Mouse (Mus musculus): ENCODE measurements around the gene Btd. TPM values are rescaled to one million over a fixed set of nuclear protein-coding genes. Genes with fewer than 3 reads are reported as not detected.

The Btd gene
- polyA plus RNA-seq, 1 experiment from 2014 or later: 8.8 TPM

DNA sequence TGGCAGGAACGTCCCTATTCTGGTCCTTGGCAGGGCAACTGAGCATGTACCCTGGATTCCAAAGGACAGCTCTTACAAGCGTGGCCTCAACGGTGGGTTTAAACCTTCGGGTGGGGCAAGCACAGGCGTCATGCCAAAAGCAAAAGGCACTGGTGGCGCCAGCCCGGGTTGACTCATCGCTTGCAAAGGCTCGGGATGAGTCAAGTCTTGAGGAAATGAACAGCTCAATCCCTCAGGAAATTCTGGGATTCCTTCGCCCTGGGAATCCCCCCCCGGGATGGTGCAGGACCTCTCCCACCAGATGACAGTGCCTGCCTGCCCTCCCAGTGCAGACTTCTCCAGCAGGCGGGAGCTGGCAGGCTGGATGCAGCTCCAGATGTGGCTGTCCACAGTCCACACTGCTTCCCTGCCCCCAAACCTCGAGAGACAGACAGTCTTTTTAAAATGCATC lies 28.4 kb downstream of the Btd start:
- no peaks in the 10 kb centered on the region for H3K27me3 ChIP-seq (replicated peaks)
- peak overlapping the region; percentile 3; the same call in 1 of the 2 replicates for H3K4me2 ChIP-seq
- no peak for ATAC-seq
- H3K4me3 ChIP-seq: no peak overlapping the region
- WGBS (ENCODE audit: insufficient replicate concordance): 33% methylated on average over 13 of the region's 13 CpGs
- H3K4me1 ChIP-seq: peaks cover 28% of the 10 kb centered on the region
- H3K27ac ChIP-seq: peak overlapping the region; percentile 59
- peaks cover 13% of the 10 kb centered on the region for H3K36me3 ChIP-seq
- no peak overlapping the region for H3K9ac ChIP-seq
- H3K9me3 ChIP-seq (replicated peaks): no peaks in the 10 kb centered on the region

DNA sequence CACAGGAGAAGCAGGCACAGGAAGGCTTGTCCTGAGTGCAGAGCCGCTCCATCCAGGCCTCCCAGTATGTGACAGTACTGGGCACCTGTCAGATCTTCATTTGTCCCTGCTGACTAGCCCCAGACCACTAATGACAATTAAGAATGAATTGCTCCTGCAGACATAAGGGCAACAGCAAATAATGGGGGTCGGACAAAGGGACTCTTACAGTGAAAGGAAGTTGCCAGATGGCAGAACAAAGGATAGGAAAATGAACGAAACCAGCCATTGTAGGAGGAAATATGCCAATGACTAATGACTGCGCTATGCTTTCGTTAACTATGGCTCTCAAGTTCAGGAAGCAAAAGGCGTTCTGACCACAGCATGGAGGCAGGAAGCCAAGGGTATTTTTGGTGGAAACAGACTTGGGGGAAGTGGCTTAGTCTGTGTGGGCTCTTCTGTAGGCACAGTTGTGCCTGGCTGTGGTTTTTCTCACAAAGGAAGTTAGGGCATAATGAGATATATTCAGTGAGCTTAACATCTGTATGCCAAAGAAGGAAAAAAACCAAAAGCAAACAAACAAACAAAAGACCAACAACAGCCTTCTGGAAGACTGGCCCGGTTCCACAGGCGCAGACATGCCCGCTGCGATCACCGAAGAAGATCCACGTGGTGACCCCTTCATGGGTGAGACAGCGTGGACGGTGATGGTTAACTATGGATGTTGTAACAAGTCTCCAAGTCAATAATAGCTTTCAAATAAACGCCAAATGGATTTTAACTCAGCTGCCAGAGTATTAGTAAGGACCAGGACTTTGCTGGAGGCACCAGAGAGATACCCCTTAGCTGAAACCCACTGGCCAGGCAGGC lies 29.0 kb downstream of the Btd start:
- peak overlapping the region; percentile 59 for H3K27ac ChIP-seq
- 40% methylated on average over 15 of the region's 15 CpGs for WGBS (ENCODE audit: insufficient replicate concordance)
- H3K4me2 ChIP-seq: peak overlapping the region; percentile 3; the same call in 1 of the 2 replicates

DNA sequence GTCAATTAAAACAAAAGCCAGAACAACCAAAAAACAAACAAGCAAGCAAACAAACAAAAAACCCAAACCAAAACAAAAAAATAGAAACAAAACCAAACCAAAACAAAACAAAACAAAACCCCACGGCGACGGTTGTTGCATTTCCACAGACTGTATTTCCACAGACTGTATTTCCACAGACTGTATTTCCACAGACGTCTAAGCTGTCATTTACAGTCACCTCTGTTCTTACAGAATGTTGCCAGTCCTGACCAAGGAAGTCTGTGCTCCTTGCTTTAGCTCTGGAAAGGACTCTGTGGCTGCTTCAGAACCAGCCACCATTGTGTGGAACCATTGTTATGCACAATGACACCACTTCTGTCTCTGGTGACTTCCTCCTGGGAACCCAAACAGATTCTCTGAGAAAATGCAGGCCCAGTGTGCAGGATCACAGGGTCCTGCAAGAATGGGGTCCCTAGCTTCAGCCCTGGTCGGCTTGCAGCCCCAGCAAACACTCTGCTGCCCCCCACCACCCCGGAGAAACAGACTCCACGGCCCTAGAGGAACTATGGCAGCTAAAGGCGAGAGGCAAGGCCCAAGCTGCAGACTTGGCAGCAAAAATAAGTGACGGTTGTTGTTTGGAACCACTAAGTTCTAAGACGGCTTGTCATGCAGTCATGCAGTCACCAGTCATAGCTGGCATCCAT lies 30.9 kb downstream of the Btd start:
- Histone ChIP-seq H3K27ac (no peak overlapping the region), H3K4me2 (no peak overlapping the region)

More for the DNA sequence above, 29.0 kb downstream of the Btd start:
- H3K36me3 ChIP-seq: peaks cover 13% of the 10 kb centered on the region
- H3K9ac ChIP-seq: no peak overlapping the region
- peaks cover 21% of the 10 kb centered on the region for H3K4me1 ChIP-seq
- ATAC-seq: no peak
- H3K9me3 ChIP-seq (replicated peaks): no peaks in the 10 kb centered on the region
- H3K4me3 ChIP-seq: no peak overlapping the region
- no peaks in the 10 kb centered on the region for H3K27me3 ChIP-seq (replicated peaks)

DNA sequence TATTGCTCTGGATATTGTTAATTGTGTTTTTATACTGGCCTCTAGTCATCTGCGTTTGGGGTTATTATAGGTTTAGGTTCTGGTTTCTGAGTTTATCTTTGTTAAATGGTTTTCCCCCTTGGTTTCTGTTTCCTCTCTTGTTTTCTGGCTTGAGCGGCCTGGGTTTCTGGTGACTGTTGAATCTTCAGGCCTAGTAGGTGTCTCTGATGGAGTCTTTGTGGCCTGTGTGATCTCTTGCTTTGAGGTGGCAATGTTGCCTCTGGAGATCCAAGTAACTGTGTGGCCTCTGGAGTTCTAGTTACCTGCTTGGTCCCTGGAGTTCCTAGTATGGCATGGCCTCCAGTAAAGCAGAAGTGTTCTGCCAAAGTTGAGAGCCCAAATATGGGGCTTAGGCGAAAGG lies 39.8 kb downstream of the Btd start:
- peaks cover 21% of the 10 kb centered on the region for H3K4me1 ChIP-seq
- no peak for ATAC-seq
- 62% methylated on average over 3 of the region's 3 CpGs for WGBS (ENCODE audit: insufficient replicate concordance)

More for the DNA sequence above, 30.9 kb downstream of the Btd start:
- Histone ChIP-seq H3K4me1 (peaks cover 13% of the 10 kb centered on the region; the same call in 1 of the 2 replicates), H3K9ac (no peak overlapping the region), H3K4me3 (no peak overlapping the region), H3K27me3 (replicated peaks) (no peaks in the 10 kb centered on the region), H3K9me3 (replicated peaks) (no peaks in the 10 kb centered on the region), H3K36me3 (peaks cover 9% of the 10 kb centered on the region)
- ATAC-seq: no peak
- 61% methylated on average over 10 of the region's 10 CpGs for WGBS (ENCODE audit: insufficient replicate concordance)

DNA sequence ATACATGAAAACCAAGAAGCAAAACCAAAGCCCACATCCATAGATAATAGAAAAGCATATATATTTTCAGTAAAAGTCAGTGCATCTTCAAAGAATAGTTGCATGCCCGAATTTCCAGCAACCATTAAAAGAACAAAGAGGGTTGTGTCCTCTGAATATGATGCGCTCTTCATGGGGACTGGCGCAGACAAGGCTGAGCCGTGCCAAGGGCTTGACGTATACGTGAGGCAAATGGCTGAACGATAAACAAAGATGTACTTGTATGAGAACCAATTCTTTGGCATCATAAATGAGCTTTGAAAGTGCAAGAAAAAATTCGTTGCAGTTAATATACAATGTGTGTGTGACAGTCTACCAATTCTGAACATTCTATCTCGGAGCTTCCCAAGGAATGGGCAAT lies 40.5 kb downstream of the Btd start:
- Histone ChIP-seq H3K36me3 (no peaks in the 10 kb centered on the region), H3K27me3 (replicated peaks) (no peaks in the 10 kb centered on the region), H3K9me3 (replicated peaks) (no peaks in the 10 kb centered on the region), H3K4me1 (peaks cover 22% of the 10 kb centered on the region), H3K9ac (no peak overlapping the region), H3K27ac (no peak overlapping the region), H3K4me3 (no peak overlapping the region), H3K4me2 (no peak overlapping the region)
- WGBS (ENCODE audit: insufficient replicate concordance): 78% methylated on average over 9 of the region's 9 CpGs
- no peak for ATAC-seq

More for the DNA sequence above, 39.8 kb downstream of the Btd start:
- Histone ChIP-seq H3K9ac (no peak overlapping the region), H3K27ac (no peak overlapping the region), H3K4me3 (no peak overlapping the region), H3K27me3 (replicated peaks) (no peaks in the 10 kb centered on the region), H3K9me3 (replicated peaks) (no peaks in the 10 kb centered on the region), H3K36me3 (no peaks in the 10 kb centered on the region), H3K4me2 (no peak overlapping the region)

DNA sequence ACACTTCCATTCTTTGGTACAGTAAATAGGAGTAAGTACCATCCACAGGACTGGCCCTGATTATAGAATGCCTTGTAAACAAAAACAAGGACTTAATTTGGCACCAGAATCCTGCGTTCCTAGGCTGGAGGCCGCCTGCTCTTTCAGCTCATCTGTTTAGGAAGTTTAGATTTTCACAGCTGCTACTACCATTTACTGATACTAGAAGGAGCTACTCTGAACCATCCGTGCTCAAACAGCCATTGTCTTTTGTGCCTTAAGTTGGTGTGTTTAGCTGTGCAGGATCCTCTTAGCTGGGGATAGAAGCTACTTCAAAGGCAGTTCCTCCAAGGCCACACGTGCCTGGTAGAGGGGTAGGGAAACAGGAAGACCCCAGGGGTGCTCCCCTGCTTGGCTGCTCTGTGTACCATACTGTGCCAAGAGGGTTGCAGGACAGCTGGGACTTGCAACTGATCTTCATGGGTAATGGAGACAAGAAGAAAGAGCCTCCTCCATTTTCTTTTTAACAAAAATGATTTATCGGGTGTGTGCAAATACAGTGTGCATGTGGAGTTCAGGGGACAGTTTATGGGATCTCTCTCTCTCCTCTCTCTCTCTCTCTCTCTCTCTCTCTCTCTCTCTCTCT lies 41.2 kb downstream of the Btd start:
- H3K9ac ChIP-seq: no peak overlapping the region
- H3K4me3 ChIP-seq: no peak overlapping the region
- no peak overlapping the region for H3K27ac ChIP-seq
- ATAC-seq: no peak
- no peaks in the 10 kb centered on the region for H3K9me3 ChIP-seq (replicated peaks)
- H3K36me3 ChIP-seq: no peaks in the 10 kb centered on the region
- WGBS (ENCODE audit: insufficient replicate concordance): 51% methylated on average over 5 of the region's 5 CpGs
- H3K27me3 ChIP-seq (replicated peaks): no peaks in the 10 kb centered on the region
- no peak overlapping the region for H3K4me2 ChIP-seq
- H3K4me1 ChIP-seq: peaks cover 22% of the 10 kb centered on the region

DNA sequence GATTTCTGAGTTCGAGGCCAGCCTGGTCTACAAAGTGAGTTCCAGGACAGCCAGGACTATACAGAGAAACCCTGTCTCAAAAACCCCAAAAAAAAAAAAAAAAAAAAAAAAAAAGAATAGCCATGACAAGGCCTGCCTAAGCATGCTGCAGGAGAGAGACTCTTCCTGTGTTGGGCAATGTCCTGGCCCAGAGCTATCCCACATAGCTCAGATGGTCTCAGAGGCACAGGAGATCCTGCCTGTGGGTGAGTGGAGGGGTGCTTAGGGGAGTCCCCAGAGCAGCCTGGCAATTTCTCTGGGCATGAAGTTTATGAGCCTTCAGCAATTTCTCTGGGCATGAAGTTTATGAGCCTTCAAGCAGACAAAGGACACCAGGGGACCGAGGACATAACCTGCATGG lies 42.8 kb downstream of the Btd start:
- H3K9me3 ChIP-seq (replicated peaks): no peaks in the 10 kb centered on the region
- H3K27ac ChIP-seq: no peak overlapping the region
- H3K4me3 ChIP-seq: no peak overlapping the region
- H3K36me3 ChIP-seq: no peaks in the 10 kb centered on the region
- 61% methylated on average over 2 of the region's 2 CpGs for WGBS (ENCODE audit: insufficient replicate concordance)
- no peak overlapping the region for H3K4me2 ChIP-seq
- no peak for ATAC-seq
- no peak overlapping the region for H3K9ac ChIP-seq
- no peaks in the 10 kb centered on the region for H3K27me3 ChIP-seq (replicated peaks)
- peaks cover 22% of the 10 kb centered on the region for H3K4me1 ChIP-seq

DNA sequence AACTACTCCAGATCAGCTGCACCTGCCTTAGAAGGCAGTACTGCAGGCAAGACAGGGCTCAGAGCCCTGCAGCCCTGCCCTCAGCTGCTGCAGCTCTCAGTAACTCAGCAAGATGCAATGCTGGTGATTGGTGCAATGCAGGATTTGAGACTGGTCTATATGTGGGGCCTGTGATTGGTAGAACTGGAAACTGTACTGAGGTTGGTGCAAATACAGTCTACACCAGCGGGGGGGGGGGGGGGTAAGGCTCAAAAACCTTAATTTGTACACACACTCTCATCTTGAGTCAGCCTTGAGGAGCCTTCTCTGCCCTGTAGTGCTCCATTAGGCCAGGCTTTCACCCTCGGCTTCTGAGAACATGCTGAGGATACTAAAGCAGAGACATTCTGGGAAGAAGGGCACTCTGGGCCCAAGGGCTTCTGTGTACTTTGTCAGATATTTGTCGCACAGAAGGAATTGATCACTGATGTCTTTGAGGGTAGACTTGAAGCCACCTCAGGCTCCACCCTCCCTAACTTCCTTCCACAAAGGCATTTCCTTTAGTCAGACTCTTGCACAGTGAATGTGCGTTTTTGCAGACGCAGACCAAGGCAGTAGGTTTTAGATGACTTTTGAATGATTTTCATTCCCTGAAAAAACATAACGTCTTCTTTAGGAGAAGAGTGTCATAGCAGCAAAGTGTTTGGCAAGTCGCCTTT lies 43.7 kb downstream of the Btd start:
- H3K4me2 ChIP-seq: no peak overlapping the region
- no peak overlapping the region for H3K4me3 ChIP-seq
- no peaks in the 10 kb centered on the region for H3K9me3 ChIP-seq (replicated peaks)
- 17% methylated on average over 7 of the region's 7 CpGs for WGBS (ENCODE audit: insufficient replicate concordance)
- 0 out of 2 replicates have a peak overlapping the region, but pooled peaks have one; percentile 16 for H3K27ac ChIP-seq
- H3K36me3 ChIP-seq: no peaks in the 10 kb centered on the region
- no peak overlapping the region for H3K9ac ChIP-seq
- ATAC-seq: 0 out of 2 replicates have a peak, but pooled peaks have one; percentile 15
- H3K27me3 ChIP-seq (replicated peaks): no peaks in the 10 kb centered on the region
- H3K4me1 ChIP-seq: peaks cover 22% of the 10 kb centered on the region

DNA sequence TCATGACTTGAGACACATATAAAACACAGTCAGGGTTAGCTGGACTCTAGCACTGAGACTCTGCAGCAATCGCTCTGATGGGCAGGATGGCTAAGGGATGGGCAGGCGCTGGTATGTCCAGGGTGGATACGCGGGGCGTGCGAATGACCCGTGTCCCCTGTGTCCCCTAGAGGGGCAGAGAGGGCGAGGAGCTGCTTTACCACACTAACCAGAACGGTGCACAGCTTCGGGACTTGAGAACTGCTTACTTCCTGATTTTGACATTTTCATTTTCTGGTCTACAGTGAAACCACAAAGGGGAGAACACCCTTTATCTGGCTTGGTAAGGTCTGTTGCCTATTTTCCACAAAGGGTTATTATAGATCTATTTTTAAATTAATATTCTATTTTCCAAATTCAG lies 44.9 kb downstream of the Btd start:
- Histone ChIP-seq H3K36me3 (no peaks in the 10 kb centered on the region), H3K27me3 (replicated peaks) (no peaks in the 10 kb centered on the region), H3K4me3 (no peak overlapping the region), H3K4me1 (peaks cover 22% of the 10 kb centered on the region), H3K27ac (no peak overlapping the region), H3K4me2 (peak overlapping the region; percentile 44), H3K9me3 (replicated peaks) (no peaks in the 10 kb centered on the region), H3K9ac (no peak overlapping the region)
- no peak for ATAC-seq
- 26% methylated on average over 10 of the region's 10 CpGs for WGBS (ENCODE audit: insufficient replicate concordance)

DNA sequence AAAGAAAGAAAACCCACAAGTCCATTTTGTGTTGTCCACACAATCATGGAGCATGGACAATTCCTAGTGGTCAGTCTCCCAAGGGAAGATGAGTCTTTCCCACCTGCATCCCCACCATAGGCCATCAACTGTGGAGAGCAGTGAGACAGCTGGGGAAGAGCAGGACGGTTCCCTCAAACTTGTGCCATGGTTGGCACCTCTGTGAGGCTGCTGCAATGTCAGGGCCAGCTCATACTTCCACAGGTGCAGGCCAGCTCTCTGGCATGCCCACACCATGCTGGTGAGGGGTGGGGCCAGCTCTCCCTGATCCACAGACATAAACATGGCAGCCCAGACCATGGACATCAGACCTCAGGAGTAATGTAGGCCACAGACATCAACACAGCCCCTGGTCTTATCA lies 45.4 kb downstream of the Btd start:
- Histone ChIP-seq H3K4me1 (peaks cover 22% of the 10 kb centered on the region), H3K9me3 (replicated peaks) (no peaks in the 10 kb centered on the region), H3K4me2 (no peak overlapping the region), H3K9ac (no peak overlapping the region), H3K27ac (no peak overlapping the region), H3K36me3 (no peaks in the 10 kb centered on the region), H3K4me3 (no peak overlapping the region), H3K27me3 (replicated peaks) (no peaks in the 10 kb centered on the region)
- 75% methylated on average over 1 of the region's 1 CpGs for WGBS (ENCODE audit: insufficient replicate concordance)
- ATAC-seq: no peak

DNA sequence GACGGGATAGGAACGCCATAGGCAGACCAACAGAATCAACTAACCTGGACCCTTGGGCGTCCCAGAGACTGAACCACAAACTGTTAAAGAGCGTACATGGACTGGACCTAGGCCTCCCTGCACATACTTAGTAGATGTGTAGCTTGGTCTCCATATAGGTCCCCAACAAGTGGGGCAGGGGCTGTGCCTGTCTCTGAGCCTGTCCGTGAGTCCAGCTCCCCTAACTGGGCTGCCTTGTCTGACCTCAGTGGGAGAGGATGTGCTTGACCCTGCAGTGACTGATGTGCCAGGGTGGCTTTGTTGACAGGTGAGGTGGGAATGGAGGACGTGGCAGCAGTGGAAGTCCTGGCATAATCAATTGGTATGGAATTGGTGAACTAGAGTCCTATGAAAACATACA lies 51.7 kb downstream of the Btd start:
- no peak for ATAC-seq
- 73% methylated on average over 6 of the region's 6 CpGs for WGBS (ENCODE audit: insufficient replicate concordance)
- H3K27me3 ChIP-seq (replicated peaks): no peaks in the 10 kb centered on the region
- H3K4me2 ChIP-seq: no peak overlapping the region
- H3K9ac ChIP-seq: no peak overlapping the region
- no peak overlapping the region for H3K4me3 ChIP-seq
- H3K4me1 ChIP-seq: no peaks in the 10 kb centered on the region
- peaks cover 7% of the 10 kb centered on the region for H3K36me3 ChIP-seq
- H3K27ac ChIP-seq: no peak overlapping the region
- H3K9me3 ChIP-seq (replicated peaks): no peaks in the 10 kb centered on the region

Measured in liver, embryonic 12.5 days (tissue).